Mouse (Mus musculus): ENCODE measurements around the gene Zfp335.
"Not testable (repeated sequence)": the region's sequence is repeated elsewhere in the genome, so short reads cannot be mapped to it uniquely, and the experiment has no call there.

Zfp335 gene

DNA sequence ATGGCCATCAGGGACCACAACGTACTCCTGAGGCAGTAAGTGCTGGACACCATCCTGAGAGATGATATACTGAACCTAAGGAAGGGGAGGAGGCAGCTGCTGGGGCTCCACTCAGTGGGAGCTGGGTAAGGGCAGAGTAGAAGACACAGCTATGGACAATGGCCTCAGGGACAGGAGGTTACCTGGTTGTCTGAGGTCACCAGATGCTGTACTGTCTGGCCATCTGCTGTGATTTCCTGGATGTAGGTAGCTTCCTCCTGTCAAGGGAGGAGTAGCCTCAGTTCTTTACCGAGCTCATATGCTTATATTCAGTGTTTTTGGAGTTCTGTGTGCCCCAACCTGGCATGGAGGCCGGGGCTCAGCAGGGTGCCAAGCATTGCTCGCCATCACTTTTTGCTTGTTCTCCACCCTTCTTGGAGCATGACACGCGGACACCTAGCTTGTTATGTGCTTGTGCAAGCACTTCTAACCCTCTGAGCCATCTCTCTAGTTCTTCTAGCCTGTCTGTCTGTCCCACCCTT is 18.8 kb downstream of the Zfp335 start:
- no peak for DNase-seq

DNA sequence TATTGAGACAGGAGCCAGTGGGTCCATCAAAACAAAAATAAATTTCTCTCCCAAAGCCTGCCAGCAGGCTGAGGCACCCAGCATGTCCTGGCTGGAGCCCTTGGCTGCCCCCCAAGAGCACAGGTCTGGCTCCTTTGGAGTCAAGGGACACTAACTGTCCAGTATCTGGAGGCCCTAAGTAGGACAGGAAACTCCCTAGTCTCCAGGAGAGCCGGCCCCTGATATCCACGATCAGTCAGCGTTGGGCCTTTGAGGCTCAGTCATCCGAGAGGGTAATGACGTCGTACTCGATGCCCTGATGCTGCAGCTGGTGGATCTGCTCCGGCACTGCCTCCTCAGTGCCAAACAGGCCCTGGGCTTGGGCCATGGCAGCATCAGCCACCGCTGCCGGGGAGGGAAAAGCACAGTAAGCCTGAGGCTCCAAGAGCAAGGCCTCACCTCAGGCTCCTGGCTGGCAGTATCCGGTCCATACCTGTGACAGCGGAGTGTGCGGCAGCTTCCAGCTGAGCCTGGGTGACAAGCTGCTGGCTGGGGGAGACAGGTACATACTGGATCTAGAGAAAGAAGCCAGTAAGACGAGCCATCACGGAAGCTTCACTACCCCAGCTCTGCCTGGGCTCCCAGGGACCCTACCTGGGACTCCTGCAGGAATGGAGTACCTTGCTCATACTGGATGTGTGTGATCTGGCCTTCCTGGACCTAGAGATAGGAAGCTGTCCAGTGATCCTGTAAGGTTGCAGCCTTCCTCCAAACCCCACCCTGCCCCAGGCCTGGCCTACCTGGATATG is 19.5 kb downstream of the Zfp335 start:
- no peak for DNase-seq

DNA sequence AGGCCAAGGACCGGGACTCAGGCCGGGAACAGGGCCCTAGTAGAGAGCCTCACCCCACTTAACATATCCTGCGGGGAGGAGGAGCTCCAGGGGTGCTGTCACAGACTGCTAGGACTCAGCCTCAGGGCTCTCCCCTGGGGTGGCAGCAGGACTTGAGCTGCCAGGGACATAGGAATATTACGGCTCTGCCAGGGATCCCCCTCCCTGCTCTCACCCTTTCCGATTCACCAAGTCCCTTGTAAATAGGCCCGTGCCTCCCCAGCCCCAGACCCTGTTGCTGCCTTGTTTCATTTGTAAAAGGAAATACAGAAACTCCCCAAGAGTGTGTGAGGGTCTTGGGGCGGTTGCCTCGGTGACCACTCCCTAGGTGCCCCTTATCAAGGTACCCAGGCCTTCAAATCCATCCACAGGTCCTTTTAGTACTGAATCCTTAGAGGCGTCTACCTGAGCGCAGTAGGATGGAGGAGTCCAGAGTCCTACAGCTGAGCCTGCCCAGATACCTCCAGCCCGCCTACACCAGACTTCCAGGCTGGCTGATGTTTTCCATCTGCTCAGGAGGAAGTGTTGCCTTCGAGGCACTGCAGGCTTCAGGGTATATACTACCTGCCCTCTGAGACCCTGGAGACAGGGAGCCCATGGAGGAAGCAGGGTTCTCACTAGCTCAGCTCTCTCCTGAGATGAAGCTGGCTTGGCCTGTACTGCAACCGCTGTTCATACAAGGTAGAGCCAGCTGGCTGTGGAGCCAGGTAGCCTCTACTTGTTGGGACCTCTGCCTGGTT is 20.3 kb downstream of the Zfp335 start:
- DNase-seq = no peak

DNA sequence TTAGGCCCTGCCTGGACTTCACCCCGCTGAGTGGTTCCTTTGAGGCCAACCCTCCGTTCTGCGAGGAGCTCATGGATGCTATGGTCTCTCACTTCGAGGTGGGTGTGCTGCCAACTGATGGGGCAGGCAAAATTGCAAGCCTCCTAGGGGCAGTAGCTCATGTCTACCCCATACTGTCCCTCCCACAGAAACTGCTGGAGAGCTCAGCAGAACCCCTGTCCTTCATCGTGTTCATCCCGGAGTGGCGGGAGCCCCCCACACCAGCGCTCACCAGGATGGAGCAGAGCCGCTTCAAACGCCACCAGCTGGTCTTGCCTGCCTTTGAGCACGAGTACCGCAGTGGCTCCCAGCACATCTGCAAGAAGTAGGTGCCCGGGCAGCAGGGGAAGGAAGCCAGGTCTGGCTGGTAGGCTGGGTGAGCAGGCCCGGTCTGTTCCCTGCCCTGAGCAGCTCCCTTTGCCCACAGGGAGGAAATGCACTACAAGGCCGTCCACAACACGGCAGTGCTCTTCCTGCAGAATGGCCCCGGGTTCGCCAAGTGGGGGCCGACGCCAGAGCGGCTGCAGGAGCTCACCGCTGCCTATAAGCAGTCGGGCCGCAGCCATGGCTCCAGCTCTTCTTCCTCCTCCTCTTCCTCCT is 21.0 kb downstream of the Zfp335 start:
- DNase-seq = no peak

DNA sequence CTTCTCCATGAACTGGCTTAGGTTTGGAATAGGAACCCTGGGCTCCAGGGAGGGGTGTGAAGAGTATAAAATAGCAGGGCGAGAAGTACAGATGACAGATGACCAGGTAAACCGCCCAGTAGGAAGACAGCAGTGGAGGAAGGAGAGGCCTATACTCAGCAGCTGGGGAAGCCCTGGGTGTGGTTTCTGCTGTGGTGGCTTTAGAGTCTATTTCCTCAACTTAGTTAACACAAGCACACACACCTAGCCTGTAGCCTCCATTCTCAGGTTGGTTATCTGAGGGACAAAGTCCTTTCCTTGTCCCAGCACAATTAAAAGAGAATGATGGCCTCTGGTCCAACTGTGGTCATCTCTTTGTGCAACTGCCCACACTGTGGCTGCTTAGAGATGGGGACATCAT is 21.6 kb downstream of the Zfp335 start:
- no peak for DNase-seq

DNA sequence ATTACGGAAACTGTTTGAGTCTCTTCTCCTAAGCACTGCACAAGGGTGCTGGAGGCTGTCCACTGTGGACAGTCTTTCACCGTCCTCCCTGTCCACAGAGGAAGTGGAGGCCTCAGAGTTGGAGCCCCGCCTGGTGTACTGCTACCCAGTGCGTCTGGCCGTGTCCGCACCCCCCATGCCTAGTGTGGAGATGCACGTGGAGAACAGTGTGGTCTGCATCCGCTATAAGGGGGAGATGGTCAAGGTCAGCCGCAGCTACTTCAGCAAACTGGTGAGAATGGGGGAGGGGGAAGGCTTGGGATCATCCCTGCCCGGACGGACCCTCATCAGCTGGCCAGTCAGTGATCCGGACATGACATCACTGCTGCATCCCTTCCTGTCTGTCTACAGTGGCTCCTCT is 22.6 kb downstream of the Zfp335 start:
- no peak for DNase-seq

DNA sequence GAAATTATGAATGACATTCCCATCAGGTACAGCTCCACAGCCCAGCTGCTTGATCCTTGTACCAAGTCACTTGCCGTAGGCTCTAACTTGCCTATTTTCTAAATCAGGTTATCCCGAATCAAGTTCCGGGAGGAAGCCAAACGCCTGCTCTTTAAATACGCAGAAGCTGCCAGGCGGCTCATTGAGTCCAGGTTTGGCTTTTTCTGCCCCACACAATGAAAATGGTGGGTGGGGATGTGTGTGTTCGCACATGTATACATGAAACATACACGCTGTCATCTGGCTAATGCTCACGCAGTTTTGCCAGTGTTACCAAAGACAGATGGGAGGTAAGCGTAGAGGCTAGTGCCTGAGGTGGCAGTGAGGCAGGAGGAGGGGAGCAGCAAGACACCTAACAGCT is 24.9 kb downstream of the Zfp335 start:
- no peak for DNase-seq

DNA sequence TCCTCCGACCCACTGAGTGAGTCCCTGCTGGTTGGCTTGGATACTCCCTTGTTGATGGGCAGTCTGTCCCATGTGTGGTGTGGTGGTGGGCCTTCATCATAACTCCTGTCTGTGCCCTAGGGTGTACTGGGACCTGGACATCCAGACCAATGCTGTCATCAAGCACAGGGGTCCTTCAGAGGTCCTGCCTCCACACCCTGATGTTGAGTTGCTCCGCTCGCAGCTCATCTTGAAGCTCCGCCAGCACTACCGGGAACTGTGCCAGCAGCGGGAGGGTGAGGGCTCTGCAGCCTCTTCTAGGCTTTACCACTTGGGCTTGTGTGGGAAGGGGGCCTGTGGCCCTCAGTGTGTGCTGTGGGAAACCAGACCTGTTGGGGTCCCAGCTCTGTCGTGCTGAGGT is 25.8 kb downstream of the Zfp335 start:
- DNase-seq = peak; percentile 89

DNA sequence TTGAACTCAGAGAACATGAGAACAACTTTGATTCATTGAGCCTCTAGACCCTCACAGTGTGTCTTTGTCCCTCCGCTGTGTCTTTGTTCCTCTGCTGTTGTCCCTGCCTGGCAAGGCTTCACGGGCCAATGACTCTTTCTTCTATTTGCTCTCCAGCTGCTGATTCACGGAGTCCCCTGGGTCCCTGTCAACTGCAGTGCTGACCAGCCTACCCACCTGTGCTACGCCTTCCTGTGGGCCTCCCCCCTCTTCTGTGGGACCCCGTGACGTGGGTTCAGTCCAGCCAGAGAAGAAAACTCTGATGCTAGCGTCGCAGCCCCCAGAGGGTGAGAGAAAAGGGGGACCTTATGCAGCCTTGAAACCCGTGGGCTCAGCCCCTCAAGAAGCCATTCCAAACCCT is 28.9 kb downstream of the Zfp335 start:
- no peak for DNase-seq

DNA sequence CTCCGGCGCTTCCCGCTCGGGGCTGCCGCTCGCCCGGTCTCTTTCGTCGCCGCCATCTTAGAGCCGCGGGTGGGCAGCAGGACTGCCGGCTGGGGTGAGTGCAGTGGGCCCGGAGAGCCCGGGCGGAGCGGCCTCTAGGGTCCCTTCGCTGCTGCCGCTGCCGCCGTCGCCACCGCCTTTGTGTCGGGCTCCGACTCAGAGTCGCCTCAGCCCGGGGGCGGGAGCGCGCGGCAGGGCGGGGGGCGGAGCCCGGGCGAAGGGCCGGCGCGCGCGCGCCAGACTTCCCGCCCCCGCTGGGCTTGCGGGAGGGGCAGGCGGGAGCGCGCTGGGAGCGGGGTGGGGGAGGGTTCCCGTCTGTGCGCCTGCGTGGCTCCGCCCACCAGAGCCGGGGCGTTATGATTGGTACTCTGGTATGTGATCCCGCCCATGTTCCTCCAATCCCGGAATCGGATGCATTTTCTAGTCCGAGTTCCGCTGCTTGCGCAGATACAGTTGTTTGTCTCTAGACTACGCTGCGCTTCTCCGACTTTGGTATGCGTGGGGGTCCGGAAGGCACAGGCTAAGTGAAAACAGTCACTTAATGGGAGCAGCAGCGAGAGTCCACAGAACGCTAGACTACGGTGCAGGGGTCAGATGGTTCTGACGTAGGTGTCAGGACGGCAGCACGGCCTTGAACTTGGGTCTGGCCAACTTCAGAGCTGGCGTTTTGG is 31.8 kb downstream of the Zfp335 start:
- peak; percentile 97 for DNase-seq

DNA sequence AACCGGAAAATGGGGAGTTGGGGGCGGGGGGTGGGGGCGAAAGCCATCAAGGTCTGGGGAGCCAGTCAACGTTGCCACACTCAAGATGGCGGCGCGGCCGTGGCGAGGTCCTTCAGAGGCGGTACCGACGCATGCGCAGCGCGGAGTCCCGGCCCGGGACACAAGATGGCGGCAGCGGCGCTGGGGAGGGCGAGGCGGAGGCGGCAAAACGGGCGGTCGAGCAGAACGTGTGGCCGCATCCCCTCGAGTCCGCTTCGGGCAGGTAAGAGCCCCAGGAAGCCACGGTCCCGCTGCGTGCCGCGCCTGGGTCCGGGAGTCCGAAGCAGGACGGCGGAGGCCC is 32.4 kb downstream of the Zfp335 start, which contains the start of gene Pcif1:
Gene Pcif1 (plus strand): TSS at position 77 of the 340 bp plus-strand sequence.
- DNase-seq = peak; percentile 95

DNA sequence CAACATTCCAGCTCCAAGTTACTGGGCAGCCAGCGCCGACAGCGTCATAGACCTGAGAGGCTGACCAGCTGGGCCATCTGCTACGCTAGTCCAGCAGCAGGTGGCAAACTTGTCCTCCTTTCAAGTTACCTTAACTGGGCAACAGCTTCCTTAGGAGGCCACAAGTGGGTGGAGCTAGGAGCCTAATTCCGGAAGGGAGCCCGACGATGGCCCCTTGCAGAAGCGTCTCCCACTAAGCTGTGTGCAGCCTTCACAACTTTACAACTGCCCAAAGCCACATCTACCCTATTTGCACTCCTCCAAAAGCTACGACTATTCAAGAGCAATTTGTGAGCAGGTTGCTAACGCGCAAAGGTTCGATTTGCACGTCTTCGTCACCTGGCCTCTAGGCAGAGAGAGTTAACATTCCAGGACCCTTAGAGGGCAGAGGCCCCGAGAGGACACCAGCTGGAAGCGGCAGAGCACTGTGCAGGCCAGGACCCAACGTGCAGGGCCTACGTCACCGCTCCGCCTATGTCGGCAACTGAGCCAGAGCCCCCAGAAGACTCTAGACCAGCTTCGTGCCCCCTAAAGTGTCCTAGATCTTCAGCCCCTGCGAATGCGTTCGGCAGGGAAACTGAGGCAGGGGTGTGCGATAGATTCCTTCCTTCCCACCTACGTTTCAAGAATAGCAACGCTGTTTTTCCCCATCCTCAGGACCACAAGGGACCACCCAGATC is 32.9 kb downstream of the Zfp335 start:
- DNase-seq = peak; percentile 42

DNA sequence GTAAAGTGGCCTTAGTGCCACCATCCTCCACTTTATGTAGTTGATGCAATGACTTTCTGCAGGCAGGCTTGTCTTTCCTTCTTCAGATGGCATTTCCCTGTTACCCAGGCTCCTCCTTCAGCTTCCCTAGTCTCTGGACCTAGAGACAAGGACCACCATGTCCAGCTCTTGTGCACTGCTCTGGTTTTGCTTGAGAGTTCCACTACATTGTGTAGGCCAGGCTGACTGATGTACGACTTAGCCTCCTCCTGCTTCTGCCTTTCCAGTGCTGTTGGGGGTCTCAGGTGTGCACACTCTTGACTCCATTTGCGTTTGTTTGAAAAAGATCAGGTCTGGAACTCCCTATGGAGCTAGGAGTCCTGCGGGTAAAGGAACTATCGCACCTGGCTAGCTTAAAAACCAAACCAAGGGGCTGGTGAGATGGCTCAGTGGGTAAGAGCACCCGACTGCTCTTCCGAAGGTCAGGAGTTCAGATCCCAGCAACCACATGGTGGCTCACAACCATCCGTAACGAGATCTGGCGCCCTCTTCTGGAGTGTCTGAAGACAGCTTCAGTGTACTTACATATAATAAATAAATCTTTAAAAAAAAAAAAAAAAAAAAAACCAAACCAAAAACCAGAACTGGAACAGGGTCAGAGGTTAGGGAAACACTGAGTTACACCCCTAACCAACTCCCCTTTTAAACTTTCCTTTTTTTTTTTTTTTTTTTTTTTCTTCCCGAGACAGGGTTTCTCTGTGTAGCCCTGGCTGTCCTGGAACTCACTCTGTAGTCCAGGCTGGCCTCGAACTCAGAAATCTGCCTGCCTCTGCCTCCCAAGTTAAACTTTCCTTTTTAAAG is 34.0 kb downstream of the Zfp335 start:
- DNase-seq = not testable (repeated sequence)

DNA sequence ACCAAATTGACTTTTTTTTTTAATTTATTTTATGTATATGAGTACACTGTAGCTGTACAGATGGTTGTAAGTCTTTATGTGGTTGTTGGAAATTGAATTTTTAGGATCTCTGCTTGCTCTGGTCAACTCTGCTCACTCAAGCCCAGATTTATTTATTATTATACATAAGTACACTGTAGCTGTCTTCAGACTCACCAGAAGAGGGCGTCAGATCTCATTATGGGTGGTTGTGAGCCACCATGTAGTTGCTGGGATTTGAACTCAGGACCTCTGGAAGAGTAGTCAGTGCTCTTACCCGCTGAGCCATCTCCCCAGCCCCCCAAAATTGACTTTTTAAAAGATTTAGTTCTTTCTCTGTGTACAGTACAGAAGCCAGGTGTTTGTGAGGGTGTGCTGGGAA is 35.9 kb downstream of the Zfp335 start:
- not testable (repeated sequence) for DNase-seq

DNA sequence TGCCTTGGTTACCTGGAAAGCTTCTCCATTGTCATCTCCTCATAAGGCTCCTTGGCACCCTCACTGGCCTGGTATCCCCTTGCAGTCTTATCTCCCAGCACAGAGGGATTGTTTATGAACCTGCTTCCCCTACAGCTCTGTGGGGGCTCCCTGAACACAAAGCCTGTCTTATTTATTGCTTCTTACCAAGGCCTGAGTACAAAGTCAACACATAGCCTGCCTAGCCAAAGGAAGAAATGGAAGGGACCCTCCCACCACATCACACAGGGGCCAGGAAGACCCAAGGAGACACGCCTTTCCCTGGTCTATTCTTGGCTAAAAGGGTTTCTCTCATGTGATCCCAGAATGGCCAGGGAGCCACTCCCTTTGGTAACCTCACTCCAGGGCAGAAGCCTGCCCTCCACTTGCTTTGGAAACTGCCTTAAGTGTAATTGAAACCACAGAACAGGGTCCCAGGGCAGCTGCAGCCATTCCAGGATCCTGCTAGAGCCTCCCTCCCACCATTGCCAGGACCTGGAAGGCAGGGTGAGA is 37.3 kb downstream of the Zfp335 start:
- no peak for DNase-seq

DNA sequence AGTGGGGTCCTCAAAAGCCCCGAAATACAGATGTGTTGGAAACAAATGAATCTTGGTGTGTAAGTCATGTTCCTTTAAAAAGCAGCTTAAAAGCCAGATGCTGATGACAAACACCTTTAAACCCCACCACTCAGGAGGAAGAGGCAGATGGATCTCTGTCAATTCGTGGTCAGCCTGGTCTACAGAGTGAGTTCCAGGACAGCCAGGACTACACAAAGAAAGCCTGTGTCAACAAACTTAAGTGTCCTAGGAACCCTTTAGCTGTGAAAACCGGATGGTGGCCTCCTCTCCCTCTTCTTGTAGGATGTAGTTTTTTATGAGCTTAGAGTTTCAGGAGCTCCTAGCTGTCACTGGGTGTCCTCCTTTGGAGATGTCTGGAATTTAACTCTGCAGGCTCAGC is 37.9 kb downstream of the Zfp335 start:
- DNase-seq = no peak

DNA sequence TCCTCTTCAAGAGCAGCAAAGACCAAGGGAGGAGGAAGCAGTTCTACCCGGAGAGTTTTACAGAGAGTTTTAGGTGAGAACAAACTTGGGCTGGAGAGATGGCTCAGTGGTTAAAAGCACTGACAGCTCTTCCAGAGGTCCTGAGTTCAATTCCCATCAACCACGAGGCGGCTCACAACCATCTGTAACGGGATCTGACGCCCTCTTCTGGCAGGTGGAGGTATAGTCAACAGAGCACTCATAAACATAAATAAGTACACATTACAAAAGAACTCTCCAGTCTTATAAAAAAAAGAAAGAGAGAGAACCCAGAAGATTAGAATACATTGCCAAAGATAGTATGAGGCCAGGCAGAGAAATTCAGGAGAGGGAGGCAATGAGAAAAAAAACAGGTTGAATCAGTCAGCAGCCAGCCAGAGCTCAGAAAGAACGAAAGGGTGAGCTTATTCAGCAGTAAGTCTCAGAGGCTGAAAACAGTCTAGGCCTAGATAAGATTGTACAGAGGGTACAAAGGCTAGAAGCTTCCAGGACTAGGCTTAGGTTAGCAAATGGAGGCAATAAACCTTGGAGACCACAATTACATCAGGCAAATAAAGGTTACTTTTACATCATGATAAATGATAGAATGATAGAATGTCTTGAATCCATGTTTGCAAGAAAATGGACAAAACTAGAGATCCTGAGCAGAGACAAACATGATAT is 39.8 kb downstream of the Zfp335 start:
- DNase-seq = no peak

DNA sequence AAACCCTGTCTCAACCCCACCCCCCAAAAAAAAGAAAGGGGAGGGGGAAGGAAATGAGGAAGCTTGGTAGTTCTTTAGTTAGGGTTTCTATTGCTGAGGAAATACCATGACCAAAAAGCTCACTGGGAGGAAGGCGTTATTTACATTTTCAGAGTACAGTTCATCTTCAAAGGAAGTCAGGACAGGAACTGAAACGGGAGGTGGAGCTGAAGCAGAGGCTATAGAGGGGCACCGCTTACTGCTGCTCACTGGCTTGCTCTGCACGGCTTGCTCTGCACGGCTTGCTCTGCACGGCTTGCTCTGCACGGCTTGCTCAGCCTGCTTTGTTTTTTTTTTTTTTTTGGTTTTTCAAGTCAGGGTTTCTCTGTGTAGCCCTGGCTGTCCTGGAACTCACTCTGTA is 43.1 kb downstream of the Zfp335 start:
- no peak for DNase-seq

DNA sequence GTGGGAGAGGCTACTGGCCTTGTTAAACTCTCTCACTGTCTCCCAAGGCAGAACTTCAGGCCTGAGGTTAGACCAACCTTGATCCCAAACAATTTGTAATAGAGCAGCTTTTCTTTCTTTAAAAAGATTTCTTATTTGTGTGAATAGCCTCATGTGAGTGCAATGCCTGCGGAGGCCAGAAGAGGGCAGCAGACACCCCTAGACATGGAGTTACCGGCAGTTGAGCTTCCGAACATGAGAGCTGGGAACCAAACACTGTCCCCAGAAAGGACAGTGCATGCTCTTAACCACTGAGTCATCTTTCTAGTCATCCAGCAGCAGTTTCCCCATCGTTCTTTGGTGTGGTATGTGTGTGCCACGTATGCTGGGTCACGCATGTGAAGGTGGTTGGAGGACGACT is 44.0 kb downstream of the Zfp335 start:
- DNase-seq = no peak

DNA sequence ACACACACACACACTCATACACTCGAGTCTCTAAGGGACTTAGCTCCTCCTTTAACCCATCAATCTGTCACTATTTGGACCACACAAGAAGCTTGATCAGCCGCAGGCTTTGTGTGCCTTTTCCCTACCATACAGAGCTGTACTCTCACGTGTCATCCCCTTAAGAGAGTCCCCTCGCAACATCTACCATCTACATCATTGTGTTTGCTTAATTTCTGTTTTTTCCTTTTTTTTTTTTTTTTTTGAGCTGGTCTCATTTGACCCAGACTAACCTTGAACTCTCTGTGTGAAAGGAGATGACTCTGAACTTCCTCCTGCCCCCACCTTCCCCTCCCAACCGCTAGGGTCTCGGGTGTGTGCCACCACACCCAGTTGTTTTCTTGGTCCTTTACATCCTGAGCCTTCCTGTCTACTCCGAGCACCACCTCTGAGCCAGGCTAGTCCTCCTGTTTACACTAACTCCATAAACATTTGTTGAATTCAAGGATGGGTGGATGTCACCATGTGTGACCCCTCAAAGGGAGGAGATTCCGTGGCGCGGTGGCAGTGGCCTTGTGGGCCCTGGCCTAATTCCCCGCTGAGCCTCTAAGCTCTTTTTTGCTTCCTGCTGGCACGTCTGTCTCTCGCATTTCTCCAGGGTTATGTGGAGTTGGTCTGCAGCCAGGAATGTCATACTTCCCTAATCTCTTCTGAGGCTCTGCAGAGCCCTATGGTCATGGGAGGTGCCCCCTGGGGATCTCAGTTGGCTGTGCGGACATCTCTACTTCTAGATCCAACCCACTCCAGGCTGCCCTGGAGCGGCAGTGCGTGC is 44.6 kb downstream of the Zfp335 start:
- DNase-seq = no peak
